8 mouse cellular contexts compared by ENCODE assay signal in the genomic region with DNA sequence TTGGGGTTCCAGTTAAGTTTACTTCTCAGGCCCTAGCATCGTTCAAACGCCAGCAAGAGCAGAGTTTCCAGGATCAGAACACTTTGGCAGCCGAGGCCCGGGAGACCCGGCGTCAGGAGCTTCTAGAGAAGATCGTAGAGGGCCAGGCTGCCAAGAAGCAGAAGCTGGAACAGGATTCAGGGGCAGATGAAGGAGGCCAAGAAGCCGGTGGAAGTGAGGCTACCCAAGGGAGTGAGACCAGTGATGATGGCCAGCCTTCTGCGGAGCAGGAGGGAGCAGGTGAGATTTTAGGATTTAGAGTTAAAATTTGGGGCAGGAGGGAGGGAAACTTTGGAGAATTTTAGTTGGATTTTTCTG. TPM values are rescaled to one million over a fixed set of nuclear protein-coding genes. Genes with fewer than 3 reads are reported as not detected.
DNase-seq lines count a peak whose midpoint lies in the region; ATAC-seq and TF ChIP-seq lines count a peak whose summit lies in the region.
"Not testable (repeated sequence)": the region's sequence is repeated elsewhere in the genome, so short reads cannot be mapped to it uniquely, and the experiment has no call there.

No protein-coding gene starts in this region.

- H3K36me3 ChIP-seq in erythroblast, embryonic 14.5 days (ENCODE audit: control insufficient read depth), result not testable (repeated sequence)
- peaks cover 15% of the 10 kb centered on the region for H3K36me3 ChIP-seq in heart, embryonic 11.5 days (ENCODE audit: control insufficient read depth, insufficient read depth, low read length)
- peaks cover 29% of the 10 kb centered on the region for H3K36me3 ChIP-seq in hindbrain, postnatal 0 days (ENCODE audit: insufficient read depth, low read length)
- peaks cover 54% of the 10 kb centered on the region for H3K36me3 ChIP-seq in limb, embryonic 12.5 days
- peaks cover 28% of the 10 kb centered on the region for H3K36me3 ChIP-seq in lung, embryonic 16.5 days (ENCODE audit: control insufficient read depth, insufficient read depth, low read length)
- H3K36me3 ChIP-seq in neural tube, embryonic 12.5 days, result peaks cover 34% of the 10 kb centered on the region

- not testable (repeated sequence) for H3K9me3 ChIP-seq in erythroblast, embryonic 14.5 days (ENCODE audit: control insufficient read depth, low read length); heart, embryonic 11.5 days (replicated peaks; ENCODE audit: control insufficient read depth, low read length); hindbrain, postnatal 0 days (ENCODE audit: low read length); limb, embryonic 12.5 days; lung, embryonic 16.5 days (ENCODE audit: control insufficient read depth, low read length); neural tube, embryonic 12.5 days

- ATAC-seq in heart, embryonic 11.5 days (replicated peaks; ENCODE audit: insufficient number of reproducible peaks, low FRiP score, low TSS enrichment); hindbrain, postnatal 0 days; limb, embryonic 12.5 days (ENCODE audit: insufficient number of reproducible peaks, insufficient read depth, low FRiP score, low TSS enrichment, low read depth); lung, embryonic 16.5 days (ENCODE audit: low read depth); neural tube, embryonic 12.5 days (ENCODE audit: low FRiP score, low read depth): not testable (repeated sequence)

- peak overlapping the region; percentile 85 for H3K9ac ChIP-seq in heart, embryonic 11.5 days (ENCODE audit: low read depth, low read length)
- peak overlapping the region; percentile 71 for H3K9ac ChIP-seq in hindbrain, postnatal 0 days (replicated peaks; ENCODE audit: low read length)
- H3K9ac ChIP-seq in limb, embryonic 12.5 days (replicated peaks), result peak overlapping the region; percentile 89
- peak overlapping the region; percentile 96 for H3K9ac ChIP-seq in lung, embryonic 16.5 days (ENCODE audit: low read length)
- H3K9ac ChIP-seq in neural tube, embryonic 12.5 days, result peak overlapping the region; percentile 84

- not testable (repeated sequence) for TF ChIP-seq CTCF in bone marrow macrophage, adult 2 months (IDR thresholded peaks at IDR 0.05; ENCODE audit: low read depth, low read length); hindbrain, postnatal 0 days (IDR thresholded peaks at IDR 0.05; ENCODE audit: low read depth)

- DNase-seq in hindbrain, postnatal 0 days (ENCODE audit: low spot score), result not testable (repeated sequence)
- peak; percentile 32 for DNase-seq in thymus, postnatal 4 days

- WGBS in heart, embryonic 11.5 days (ENCODE audit: insufficient replicate concordance), result 4% methylated on average over 9 of the region's 9 CpGs
- 3% methylated on average over 9 of the region's 9 CpGs for WGBS in hindbrain, postnatal 0 days
- WGBS in limb, embryonic 12.5 days, result 2% methylated on average over 9 of the region's 9 CpGs
- WGBS in lung, embryonic 16.5 days, result 1% methylated on average over 9 of the region's 9 CpGs
- 5% methylated on average over 9 of the region's 9 CpGs for WGBS in neural tube, embryonic 12.5 days

- H3K4me2 ChIP-seq in heart, embryonic 11.5 days, result peak overlapping the region; percentile 96
- H3K4me2 ChIP-seq in hindbrain, postnatal 0 days (ENCODE audit: low read depth, low read length), result peak overlapping the region; percentile 73
- peak overlapping the region; percentile 81 for H3K4me2 ChIP-seq in limb, embryonic 12.5 days
- peak overlapping the region; percentile 85 for H3K4me2 ChIP-seq in lung, embryonic 16.5 days (ENCODE audit: low read depth, low read length)
- H3K4me2 ChIP-seq in neural tube, embryonic 12.5 days (replicated peaks), result peak overlapping the region; percentile 88

- H3K27ac ChIP-seq in bone marrow macrophage, adult 2 months (ENCODE audit: insufficient read depth, low read depth, low read length), result peak overlapping the region; percentile 46
- H3K27ac ChIP-seq in heart, embryonic 11.5 days (ENCODE audit: low read depth, low read length), result peak overlapping the region; percentile 97
- H3K27ac ChIP-seq in hindbrain, postnatal 0 days, result peak overlapping the region; percentile 94
- H3K27ac ChIP-seq in limb, embryonic 12.5 days, result peak overlapping the region; percentile 98
- peak overlapping the region; percentile 98 for H3K27ac ChIP-seq in lung, embryonic 16.5 days (ENCODE audit: low read length)
- not testable (repeated sequence) for H3K27ac ChIP-seq in neural tube, embryonic 12.5 days

- peak overlapping the region; percentile 92 for H3K4me3 ChIP-seq in bone marrow macrophage, adult 2 months (ENCODE audit: insufficient read depth, low read length)
- peak overlapping the region; percentile 84 for H3K4me3 ChIP-seq in erythroblast, embryonic 14.5 days (replicated peaks)
- peak overlapping the region; percentile 78 for H3K4me3 ChIP-seq in heart, embryonic 11.5 days (ENCODE audit: low read depth, low read length)
- H3K4me3 ChIP-seq in hindbrain, postnatal 0 days (ENCODE audit: low read length), result peak overlapping the region; percentile 89
- peak overlapping the region; percentile 71 for H3K4me3 ChIP-seq in limb, embryonic 12.5 days (replicated peaks)
- H3K4me3 ChIP-seq in lung, embryonic 16.5 days (ENCODE audit: low read length), result peak overlapping the region; percentile 83
- peak overlapping the region; percentile 62 for H3K4me3 ChIP-seq in neural tube, embryonic 12.5 days

- TF ChIP-seq POLR2A in bone marrow macrophage, adult 2 months (IDR thresholded peaks at IDR 0.05; ENCODE audit: borderline replicate concordance, low read depth, low read length), result not testable (repeated sequence)

- H3K4me1 ChIP-seq in bone marrow macrophage, adult 2 months (ENCODE audit: control insufficient read depth, insufficient read depth, low read length); hindbrain, postnatal 0 days (ENCODE audit: insufficient read depth, low read length): not testable (repeated sequence)
- peaks cover 41% of the 10 kb centered on the region for H3K4me1 ChIP-seq in erythroblast, embryonic 14.5 days (ENCODE audit: control insufficient read depth)
- peaks cover 12% of the 10 kb centered on the region for H3K4me1 ChIP-seq in heart, embryonic 11.5 days (ENCODE audit: control insufficient read depth, insufficient read depth, low read length)
- peaks cover 21% of the 10 kb centered on the region for H3K4me1 ChIP-seq in limb, embryonic 12.5 days (replicated peaks)
- peaks cover 17% of the 10 kb centered on the region for H3K4me1 ChIP-seq in lung, embryonic 16.5 days (replicated peaks; ENCODE audit: control insufficient read depth, insufficient read depth, low read length)
- peaks cover 27% of the 10 kb centered on the region for H3K4me1 ChIP-seq in neural tube, embryonic 12.5 days

- H3K27me3 ChIP-seq in erythroblast, embryonic 14.5 days (ENCODE audit: control insufficient read depth); heart, embryonic 11.5 days (ENCODE audit: control insufficient read depth, insufficient read depth, low read length); hindbrain, postnatal 0 days (ENCODE audit: insufficient read depth, low read length); limb, embryonic 12.5 days; lung, embryonic 16.5 days (ENCODE audit: control insufficient read depth, insufficient read depth, low read depth, low read length); neural tube, embryonic 12.5 days (replicated peaks): not testable (repeated sequence)

RNA-seq across cellular contexts. Expression of gene Mboat7, which starts 1.6 kb away (rescaled TPM):
- 79.5 and 93.8 TPM in 2 replicates for polyA plus RNA-seq in bone marrow macrophage, adult 2 months (2012; ENCODE audit: insufficient read depth, insufficient read length, missing spikeins)
- polyA plus RNA-seq in erythroblast, embryonic 14.5 days (2012), result 0.58 and 0.73 TPM in 2 replicates
- polyA plus RNA-seq in heart, embryonic 11.5 days (2014; fragmentation: Nextera tagmentation; extraction: Ambion mirVana), result 23.9 and 30.2 TPM in 2 replicates
- total RNA-seq in hindbrain, postnatal 0 days (2014; rRNA removed), result 212 and 229 TPM in 2 replicates
- 117 and 119 TPM in 2 replicates for polyA plus RNA-seq in hindbrain, postnatal 0 days (2015; fragmentation: Nextera tagmentation; extraction: Ambion mirVana)
- 59.4 and 61.4 TPM in 2 replicates for polyA plus RNA-seq in limb, embryonic 12.5 days (2016; fragmentation: Nextera tagmentation; extraction: Ambion mirVana)
- 47.0 and 51.3 TPM in 2 replicates for polyA plus RNA-seq in lung, embryonic 16.5 days (2015; fragmentation: Nextera tagmentation; extraction: Ambion mirVana)
- polyA plus RNA-seq in neural tube, embryonic 12.5 days (2016; fragmentation: Nextera tagmentation; extraction: Ambion mirVana), result 44.3 and 47.5 TPM in 2 replicates

RNA-seq across cellular contexts. Expression of gene Tsen34, which starts 2.3 kb away (rescaled TPM):
- polyA plus RNA-seq in bone marrow macrophage, adult 2 months (2012; ENCODE audit: insufficient read depth, insufficient read length, missing spikeins), result 56.5 and 59.4 TPM in 2 replicates
- 0.70 and 1.0 TPM in 2 replicates for polyA plus RNA-seq in erythroblast, embryonic 14.5 days (2012)
- polyA plus RNA-seq in heart, embryonic 11.5 days (2014; fragmentation: Nextera tagmentation; extraction: Ambion mirVana), result 173 and 197 TPM in 2 replicates
- 408 and 417 TPM in 2 replicates for total RNA-seq in hindbrain, postnatal 0 days (2014; rRNA removed)
- polyA plus RNA-seq in hindbrain, postnatal 0 days (2015; fragmentation: Nextera tagmentation; extraction: Ambion mirVana), result 254 and 255 TPM in 2 replicates
- polyA plus RNA-seq in limb, embryonic 12.5 days (2016; fragmentation: Nextera tagmentation; extraction: Ambion mirVana), result 284 and 296 TPM in 2 replicates
- 258 and 270 TPM in 2 replicates for polyA plus RNA-seq in lung, embryonic 16.5 days (2015; fragmentation: Nextera tagmentation; extraction: Ambion mirVana)
- polyA plus RNA-seq in neural tube, embryonic 12.5 days (2016; fragmentation: Nextera tagmentation; extraction: Ambion mirVana), result 225 and 226 TPM in 2 replicates

RNA-seq across cellular contexts. Expression of gene Rps9, which starts 8.9 kb away (rescaled TPM):
- 1,730 and 1,840 TPM in 2 replicates for polyA plus RNA-seq in bone marrow macrophage, adult 2 months (2012; ENCODE audit: insufficient read depth, insufficient read length, missing spikeins)
- 81.2 and 118 TPM in 2 replicates for polyA plus RNA-seq in erythroblast, embryonic 14.5 days (2012)
- polyA plus RNA-seq in heart, embryonic 11.5 days (2014; fragmentation: Nextera tagmentation; extraction: Ambion mirVana), result 925 and 966 TPM in 2 replicates
- total RNA-seq in hindbrain, postnatal 0 days (2014; rRNA removed), result 545 and 569 TPM in 2 replicates
- polyA plus RNA-seq in hindbrain, postnatal 0 days (2015; fragmentation: Nextera tagmentation; extraction: Ambion mirVana), result 743 and 752 TPM in 2 replicates
- polyA plus RNA-seq in limb, embryonic 12.5 days (2016; fragmentation: Nextera tagmentation; extraction: Ambion mirVana), result 1,389 and 1,455 TPM in 2 replicates
- polyA plus RNA-seq in lung, embryonic 16.5 days (2015; fragmentation: Nextera tagmentation; extraction: Ambion mirVana), result 1,423 and 1,469 TPM in 2 replicates
- 989 and 1,067 TPM in 2 replicates for polyA plus RNA-seq in neural tube, embryonic 12.5 days (2016; fragmentation: Nextera tagmentation; extraction: Ambion mirVana)

RNA-seq across cellular contexts. Expression of gene Tmc4, which starts 17.6 kb away (rescaled TPM):
- 5.8 and 8.3 TPM in 2 replicates for polyA plus RNA-seq in bone marrow macrophage, adult 2 months (2012; ENCODE audit: insufficient read depth, insufficient read length, missing spikeins)
- 0.05 and 0.12 TPM in 2 replicates for polyA plus RNA-seq in erythroblast, embryonic 14.5 days (2012)
- polyA plus RNA-seq in heart, embryonic 11.5 days (2014; fragmentation: Nextera tagmentation; extraction: Ambion mirVana), result 5.7 and 6.2 TPM in 2 replicates
- 3.5 and 4.2 TPM in 2 replicates for total RNA-seq in hindbrain, postnatal 0 days (2014; rRNA removed)
- 3.5 and 4.4 TPM in 2 replicates for polyA plus RNA-seq in hindbrain, postnatal 0 days (2015; fragmentation: Nextera tagmentation; extraction: Ambion mirVana)
- 6.6 and 6.7 TPM in 2 replicates for polyA plus RNA-seq in limb, embryonic 12.5 days (2016; fragmentation: Nextera tagmentation; extraction: Ambion mirVana)
- polyA plus RNA-seq in lung, embryonic 16.5 days (2015; fragmentation: Nextera tagmentation; extraction: Ambion mirVana), result 33.8 and 41.3 TPM in 2 replicates
- polyA plus RNA-seq in neural tube, embryonic 12.5 days (2016; fragmentation: Nextera tagmentation; extraction: Ambion mirVana), result 3.2 and 4.0 TPM in 2 replicates

RNA-seq across cellular contexts. Expression of gene Pirb, which starts 25.3 kb away (rescaled TPM):
- 642 and 647 TPM in 2 replicates for polyA plus RNA-seq in bone marrow macrophage, adult 2 months (2012; ENCODE audit: insufficient read depth, insufficient read length, missing spikeins)
- polyA plus RNA-seq in erythroblast, embryonic 14.5 days (2012), result 0.03 TPM in 1 of 2 replicates, not detected in the other
- polyA plus RNA-seq in heart, embryonic 11.5 days (2014; fragmentation: Nextera tagmentation; extraction: Ambion mirVana), result 0.06 and 0.07 TPM in 2 replicates
- 0.37 TPM in 1 of 2 replicates, not detected in the other for total RNA-seq in hindbrain, postnatal 0 days (2014; rRNA removed)
- polyA plus RNA-seq in hindbrain, postnatal 0 days (2015; fragmentation: Nextera tagmentation; extraction: Ambion mirVana), result 0.39 and 0.47 TPM in 2 replicates
- 0.18 and 0.35 TPM in 2 replicates for polyA plus RNA-seq in limb, embryonic 12.5 days (2016; fragmentation: Nextera tagmentation; extraction: Ambion mirVana)
- polyA plus RNA-seq in lung, embryonic 16.5 days (2015; fragmentation: Nextera tagmentation; extraction: Ambion mirVana), result 1.3 and 1.6 TPM in 2 replicates
- polyA plus RNA-seq in neural tube, embryonic 12.5 days (2016; fragmentation: Nextera tagmentation; extraction: Ambion mirVana), result 0.18 and 0.20 TPM in 2 replicates

Comparison
In these comparisons a context has a peak if more than half of its experiments do, and no peak if none do; other contexts are left out.
1. RNA of gene Mboat7, which starts 1.6 kb away (polyA plus RNA-seq): 117 to 119 TPM in hindbrain, postnatal 0 days, 79.5 to 93.8 TPM in bone marrow macrophage, adult 2 months, 59.4 to 61.4 TPM in limb, embryonic 12.5 days, 47.0 to 51.3 TPM in lung, embryonic 16.5 days, 44.3 to 47.5 TPM in neural tube, embryonic 12.5 days and 23.9 to 30.2 TPM in heart, embryonic 11.5 days; 0.58 to 0.73 TPM in erythroblast, embryonic 14.5 days; every median in the first group is over 10 times any median in the second.
2. RNA of gene Tsen34, which starts 2.3 kb away (polyA plus RNA-seq): 284 to 296 TPM in limb, embryonic 12.5 days, 258 to 270 TPM in lung, embryonic 16.5 days, 254 to 255 TPM in hindbrain, postnatal 0 days, 225 to 226 TPM in neural tube, embryonic 12.5 days, 173 to 197 TPM in heart, embryonic 11.5 days and 56.5 to 59.4 TPM in bone marrow macrophage, adult 2 months; 0.70 to 1.0 TPM in erythroblast, embryonic 14.5 days; every median in the first group is over 10 times any median in the second.
3. Peak in every context shown above with its lines, with median percentiles within 50 percentile points of each other: H3K4me3 ChIP-seq, H3K4me2 ChIP-seq and H3K9ac ChIP-seq.